Mouse (Mus musculus) small intestine, adult 2 months (tissue): Measurements from ENCODE around the gene Irf3. TPM values are rescaled to one million over a fixed set of nuclear protein-coding genes. Genes with fewer than 3 reads are reported as not detected.

Source experiments
- H3K27ac ChIP-seq: fragments of 200-500 bp; 2 replicates; pipeline ENCODE4 v1.5.1; 2012; ENCODE audit warnings: low read depth, low read length, control low read depth, inconsistent platforms; ENCODE audit not compliant: insufficient read depth
- H3K27me3 ChIP-seq: fragments of 200-500 bp; 2 replicates; pipeline ENCODE4 v1.6.1; 2012; ENCODE audit warnings: mild to moderate bottlenecking, moderate library complexity, low read length, inconsistent platforms; ENCODE audit not compliant: control insufficient read depth, insufficient read depth
- H3K36me3 ChIP-seq: fragments of 200-500 bp; 2 replicates; pipeline ENCODE4 v1.6.1; 2012; ENCODE audit warnings: mild to moderate bottlenecking, low read length, control low read depth, inconsistent platforms; ENCODE audit not compliant: control insufficient read depth, insufficient read depth
- H3K4me1 ChIP-seq: fragments of 200-500 bp; 2 replicates; pipeline ENCODE4 v1.6.1; 2012; ENCODE audit warnings: low read length, inconsistent platforms, mixed read lengths; ENCODE audit not compliant: control insufficient read depth, insufficient read depth, insufficient read length
- H3K4me3 ChIP-seq: fragments of 200-500 bp; 2 replicates; pipeline ENCODE4 v1.5.1; 2012; ENCODE audit warnings: low read depth, mild to moderate bottlenecking, control low read depth, inconsistent platforms, low read length, moderate library complexity
- CTCF ChIP-seq: fragments of 200-500 bp; IDR thresholded peaks from 2 replicates; pipeline ENCODE4 v1.5.1; 2012; ENCODE audit warnings: low read depth, mild to moderate bottlenecking, control low read depth, inconsistent platforms, low read length, moderate library complexity, mixed read lengths; ENCODE audit not compliant: insufficient replicate concordance, insufficient read length; ENCODE audit errors: extremely low read depth
- POLR2A ChIP-seq: fragments of 200-500 bp; IDR thresholded peaks from 2 replicates; pipeline ENCODE4 v1.6.1; 2012; ENCODE audit warnings: low read depth, mild to moderate bottlenecking, control low read depth, inconsistent platforms, low read length, moderate library complexity
- WGBS: fragments of 180-500 bp; shearing (Covaris S2); methylation state at CpG from one replicate; pipeline ENCODE4 v1.1.7; 2018; 5-methylcytosine and 5-hydroxymethylcytosine counted together
- polyA plus RNA-seq: library from polyadenylated mRNA; depleted of rRNA; stranded (reverse); fragments of >200 nt; gene quantifications from 2 replicates; pipeline ENCODE4 v1.2.3, GENCODE M21; 2012

Gene Irf3
- polyA plus RNA-seq, 1 experiment = 91.0 TPM

DNA sequence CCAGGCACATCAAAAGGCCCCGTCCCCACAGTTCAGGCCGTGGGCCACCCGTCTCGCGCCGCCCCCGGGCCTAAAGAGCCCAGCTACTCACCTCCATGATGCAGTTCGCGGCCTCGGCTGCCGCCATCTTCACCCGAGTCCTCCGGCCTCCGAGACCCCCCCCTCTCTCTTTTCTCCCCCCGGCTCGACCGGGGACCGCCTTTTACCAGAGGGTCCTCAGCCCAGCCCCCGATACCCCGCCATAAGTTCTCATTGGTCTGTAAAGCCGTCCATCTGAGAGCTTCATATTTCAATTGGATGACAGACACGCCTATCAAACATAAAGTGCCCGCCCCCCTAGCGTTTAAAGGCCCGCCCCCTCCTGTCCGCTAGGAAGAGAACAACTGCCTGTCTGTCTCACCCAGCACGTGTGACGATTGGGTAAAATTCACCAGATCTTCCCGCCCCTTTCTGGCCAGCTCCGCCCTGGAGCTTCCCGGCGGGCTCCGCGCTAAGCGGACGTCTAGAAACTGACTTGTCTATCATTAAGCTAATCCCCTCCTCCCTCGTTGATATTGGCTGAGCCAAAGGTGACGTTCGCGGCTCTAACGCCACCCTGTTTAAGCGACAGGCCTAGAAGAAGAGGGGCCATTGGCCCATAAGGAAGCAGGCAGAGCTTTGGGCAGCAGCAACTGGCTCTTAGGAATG, 11.1 kb upstream of the Irf3 start, which contains the start of gene Prmt1:
Gene Prmt1, minus strand, starts transcription at position 377 of the 687 bp plus-strand sequence.
- Histone ChIP-seq H3K4me1 (peaks cover 5% of the 10 kb centered on the region), H3K27me3 (no peaks in the 10 kb centered on the region), H3K27ac (peak within 1 kb of the TSS; percentile 84), H3K36me3 (peaks cover 9% of the 10 kb centered on the region), H3K4me3 (peak within 1 kb of the TSS; percentile 91)
- WGBS = under 1% methylated on average over 42 of the region's 42 CpGs
- TF ChIP-seq POLR2A = peak; percentile 62; the same call in 1 of the 2 replicates
- no peak for TF ChIP-seq CTCF

DNA sequence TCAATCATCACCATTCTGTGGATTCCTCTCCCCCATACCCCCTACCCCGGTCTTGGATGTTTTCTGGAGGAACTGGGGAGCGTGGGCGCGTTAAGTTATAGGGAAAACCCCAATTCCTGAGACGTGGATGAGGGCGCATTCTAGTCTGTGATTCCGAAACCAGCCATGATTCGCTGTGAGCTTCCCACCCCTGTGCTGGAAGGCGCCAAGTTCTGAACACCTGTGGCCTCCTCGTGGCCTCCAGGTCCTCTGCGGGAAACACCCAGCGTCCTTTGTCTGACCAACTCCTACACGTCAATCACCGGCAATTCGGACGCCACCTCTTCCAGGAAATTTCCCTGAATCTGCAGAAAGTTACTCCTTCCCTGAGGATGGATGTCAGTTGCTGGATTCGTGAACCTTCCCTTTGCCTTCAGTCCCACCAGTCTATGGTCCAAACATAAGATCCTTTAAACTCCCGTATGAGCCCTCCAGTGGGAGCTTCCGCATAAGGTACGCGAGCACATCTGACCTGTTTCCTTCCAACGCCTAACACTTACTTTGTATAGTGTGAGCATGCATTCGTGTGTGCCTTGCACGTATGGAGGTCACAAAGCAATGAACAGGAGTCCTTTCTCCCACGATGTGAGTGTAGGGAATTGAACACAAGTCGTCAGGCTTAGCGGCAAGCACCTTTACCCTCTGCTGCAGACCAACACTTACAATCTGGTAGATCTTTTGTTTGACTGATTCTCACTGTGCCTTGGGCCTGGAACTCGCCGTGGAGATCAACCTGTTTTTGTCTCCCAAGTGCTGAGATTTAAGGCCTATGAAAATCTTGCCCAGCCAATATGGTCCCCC, 10.3 kb upstream of the Irf3 start:
- H3K27ac ChIP-seq = peak overlapping the region; percentile 84
- under 1% methylated on average over 29 of the region's 29 CpGs for WGBS
- H3K4me3 ChIP-seq = peak overlapping the region; percentile 76

DNA sequence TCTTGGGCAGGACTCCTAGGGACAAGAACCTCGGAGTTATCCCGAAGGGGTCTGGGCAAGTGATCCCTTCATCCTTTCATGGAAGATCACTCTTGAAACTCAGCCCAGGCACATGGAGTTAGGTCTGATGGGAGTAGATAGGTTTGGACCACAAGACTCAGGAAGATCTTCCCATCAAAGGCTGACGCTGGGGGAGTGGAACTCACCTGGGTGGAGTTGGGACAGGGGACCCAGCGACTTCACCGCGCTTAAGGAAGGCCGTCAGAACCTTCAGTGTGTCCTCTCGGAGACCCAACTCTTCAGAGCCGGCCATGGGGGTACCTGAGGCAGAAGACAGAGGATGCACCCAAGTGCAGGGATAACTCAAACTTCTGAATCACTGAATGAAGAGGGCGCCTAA, 776 bp upstream of the Irf3 start:
- Histone ChIP-seq H3K27me3 (no peaks in the 10 kb centered on the region), H3K4me3 (peak overlapping the region; percentile 75), H3K27ac (no peak overlapping the region), H3K4me1 (peaks cover 10% of the 10 kb centered on the region), H3K36me3 (peaks cover 31% of the 10 kb centered on the region)
- WGBS = 11% methylated on average over 10 of the region's 10 CpGs
- TF ChIP-seq POLR2A (no peak), CTCF (no peak)

More for the DNA sequence above, 10.3 kb upstream of the Irf3 start:
- Histone ChIP-seq H3K4me1 (peaks cover 5% of the 10 kb centered on the region), H3K36me3 (peaks cover 8% of the 10 kb centered on the region), H3K27me3 (no peaks in the 10 kb centered on the region)
- TF ChIP-seq CTCF = no peak
- no peak for TF ChIP-seq POLR2A

DNA sequence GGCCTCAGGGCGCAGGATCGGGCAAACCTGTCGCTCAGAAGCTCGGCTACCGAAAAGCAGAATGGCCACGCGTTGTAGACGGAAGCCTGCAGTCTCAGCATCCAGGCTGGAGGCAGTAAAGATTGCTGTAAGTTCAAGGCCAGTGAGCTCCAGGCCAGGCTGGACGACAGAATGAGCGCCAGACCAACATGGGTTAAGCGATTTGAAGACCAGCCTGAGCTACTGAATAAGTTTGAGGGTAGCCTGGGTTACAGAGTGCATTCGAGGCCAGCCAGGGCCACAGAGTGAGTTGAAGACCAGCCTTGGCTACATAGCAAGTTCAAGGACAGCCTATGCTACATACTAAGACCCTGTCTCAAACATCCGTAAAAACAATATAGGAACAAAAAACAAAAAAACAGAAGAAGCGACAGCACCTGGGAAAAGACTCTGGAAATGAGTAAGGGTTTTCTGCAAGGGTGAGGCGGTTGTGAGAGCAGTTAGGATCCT, 536 bp downstream of the Irf3 start:
- H3K27ac ChIP-seq = peak overlapping the region; percentile 70
- H3K27me3 ChIP-seq = no peaks in the 10 kb centered on the region
- H3K36me3 ChIP-seq = peaks cover 36% of the 10 kb centered on the region
- WGBS = 1% methylated on average over 15 of the region's 15 CpGs
- TF ChIP-seq POLR2A (no peak), CTCF (no peak)
- peaks cover 10% of the 10 kb centered on the region for H3K4me1 ChIP-seq
- H3K4me3 ChIP-seq = peak overlapping the region; percentile 75

DNA sequence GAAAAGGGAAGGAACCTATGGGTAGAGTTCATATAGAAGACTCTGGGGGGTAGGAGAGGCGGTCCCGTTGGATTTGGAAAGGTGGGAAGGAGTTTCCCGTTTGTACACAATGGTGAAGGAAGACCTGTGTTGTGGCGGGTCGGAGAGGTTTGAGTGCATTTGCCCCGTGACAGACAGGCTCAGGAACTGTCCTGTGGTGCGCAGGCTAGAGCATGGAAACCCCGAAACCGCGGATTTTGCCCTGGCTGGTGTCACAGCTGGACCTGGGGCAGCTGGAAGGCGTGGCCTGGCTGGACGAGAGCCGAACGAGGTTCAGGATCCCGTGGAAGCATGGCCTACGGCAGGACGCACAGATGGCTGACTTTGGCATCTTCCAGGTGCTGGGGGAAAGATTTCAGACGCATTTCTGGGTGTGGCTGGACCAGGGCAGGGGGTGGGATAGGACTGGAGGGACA, 1.1 kb downstream of the Irf3 start, which contains the start of gene Bcl2l12:
Gene Bcl2l12, minus strand, starts transcription at position 212 of the 455 bp plus-strand sequence.
- Histone ChIP-seq H3K36me3 (peaks cover 41% of the 10 kb centered on the region), H3K4me1 (peaks cover 10% of the 10 kb centered on the region), H3K27me3 (no peaks in the 10 kb centered on the region), H3K27ac (peak within 1 kb of the TSS; percentile 70), H3K4me3 (peak within 1 kb of the TSS; percentile 75)
- TF ChIP-seq POLR2A = no peak
- TF ChIP-seq CTCF = no peak
- under 1% methylated on average over 18 of the region's 18 CpGs for WGBS

DNA sequence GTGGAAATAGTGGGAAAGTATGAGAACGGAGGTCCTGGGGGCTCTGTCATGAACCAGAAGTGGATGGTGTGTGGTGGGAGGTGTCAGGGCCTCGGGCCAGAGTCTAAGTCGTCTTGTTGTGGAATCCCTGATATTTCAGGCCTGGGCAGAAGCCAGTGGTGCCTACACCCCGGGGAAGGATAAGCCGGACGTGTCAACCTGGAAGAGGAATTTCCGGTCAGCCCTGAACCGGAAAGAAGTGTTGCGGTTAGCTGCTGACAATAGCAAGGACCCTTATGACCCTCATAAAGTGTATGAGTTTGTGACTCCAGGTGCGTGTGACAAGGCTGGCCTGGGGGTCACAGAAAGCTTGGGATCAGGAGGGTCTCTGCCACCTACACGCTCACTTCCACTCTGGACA, 2.3 kb downstream of the Irf3 start:
- no peak overlapping the region for H3K4me3 ChIP-seq
- H3K36me3 ChIP-seq = peaks cover 46% of the 10 kb centered on the region
- peaks cover 10% of the 10 kb centered on the region for H3K4me1 ChIP-seq
- TF ChIP-seq POLR2A (no peak), CTCF (no peak)
- 69% methylated on average over 11 of the region's 11 CpGs for WGBS
- H3K27ac ChIP-seq = no peak overlapping the region
- H3K27me3 ChIP-seq = no peaks in the 10 kb centered on the region
